Mouse (Mus musculus) forebrain, embryonic 13.5 days (tissue): ENCODE measurements around the gene Meis2. TPM values are rescaled to one million over a fixed set of nuclear protein-coding genes. Genes with fewer than 3 reads are reported as not detected.

Source experiments
- ATAC-seq: fragments of 200-750 bp; cut with Nextera tagmentation; 2 replicates; pipeline ENCODE4 v1.8.0; 2017
- H3K27ac ChIP-seq: fragments of 300-500 bp; sonication (generic); 2 replicates; pipeline ENCODE4 v1.5.1; 2015; ENCODE audit warnings: inconsistent platforms, mild to moderate bottlenecking, moderate library complexity
- H3K27me3 ChIP-seq: fragments of 300-500 bp; sonication (generic); 2 replicates; pipeline ENCODE4 v1.6.1; 2015; ENCODE audit warnings: mild to moderate bottlenecking, inconsistent platforms
- H3K36me3 ChIP-seq: fragments of 300-500 bp; sonication (generic); 2 replicates; pipeline ENCODE4 v1.6.1; 2015; ENCODE audit warnings: mild to moderate bottlenecking, inconsistent platforms; ENCODE audit not compliant: poor library complexity, severe bottlenecking
- H3K4me1 ChIP-seq: fragments of 300-500 bp; sonication (generic); 2 replicates; pipeline ENCODE4 v1.6.1; 2015; ENCODE audit warnings: inconsistent platforms
- H3K4me2 ChIP-seq: fragments of 300-500 bp; sonication (generic); 2 replicates; pipeline ENCODE4 v1.6.1; 2015; ENCODE audit warnings: inconsistent platforms, mild to moderate bottlenecking, moderate library complexity
- H3K4me3 ChIP-seq: fragments of 300-500 bp; sonication (generic); 2 replicates; pipeline ENCODE4 v1.5.1; 2015; ENCODE audit warnings: mild to moderate bottlenecking, inconsistent platforms
- H3K9ac ChIP-seq: fragments of 300-500 bp; sonication (generic); 2 replicates; pipeline ENCODE4 v1.6.1; 2015; ENCODE audit warnings: mild to moderate bottlenecking, inconsistent platforms
- H3K9me3 ChIP-seq: fragments of 300-500 bp; sonication (generic); replicated peaks from 2 replicates; pipeline ENCODE4 v1.6.1; 2016; ENCODE audit warnings: inconsistent platforms
- WGBS: fragments of 180-500 bp; shearing (Covaris S2); methylation state at CpG from one replicate; pipeline ENCODE4 v1.1.7; 2015; 5-methylcytosine and 5-hydroxymethylcytosine counted together
- polyA plus RNA-seq: library from polyadenylated mRNA; unstranded; fragments of >200 nt; fragmentation: Nextera tagmentation; extraction: Ambion mirVana; gene quantifications from 2 replicates; pipeline ENCODE4 v1.2.1, GENCODE M21; 2015

Gene Meis2
- polyA plus RNA-seq, 1 experiment from 2014 or later: 130 TPM

- Histone ChIP-seq H3K27me3 (0 out of 2 replicates have a peak, but pooled peaks cover 3% of the 10 kb centered on the region), H3K4me1 (0 out of 2 replicates have a peak, but pooled peaks cover 8% of the 10 kb centered on the region), H3K9me3 (no peaks in the 10 kb centered on the region), H3K36me3 (no peaks in the 10 kb centered on the region; the same call in 1 of the 2 replicates), H3K9ac (peak overlapping the region; percentile 95), H3K27ac (peak overlapping the region; percentile 98), H3K4me2 (peak overlapping the region; percentile 86), H3K4me3 (peak overlapping the region; percentile 91)
- WGBS: under 1% methylated on average over 35 of the region's 36 CpGs
- ATAC-seq: peak; percentile 32
Measured at GRCm38 (mm10) chr2:116066057-116066941, 660 bp upstream of the Meis2 start.

- Histone ChIP-seq H3K4me2 (peak overlapping the region; percentile 86), H3K27me3 (no peaks in the 10 kb centered on the region), H3K9ac (peak overlapping the region; percentile 100), H3K9me3 (no peaks in the 10 kb centered on the region), H3K27ac (peak overlapping the region; percentile 98), H3K36me3 (peaks cover 11% of the 10 kb centered on the region; the same call in 1 of the 2 replicates), H3K4me1 (peaks cover 16% of the 10 kb centered on the region), H3K4me3 (peak overlapping the region; percentile 91)
- WGBS: under 1% methylated on average over 10 of the region's 10 CpGs
- ATAC-seq: no peak
Measured at GRCm38 (mm10) chr2:116065057-116065456, 582 bp downstream of the Meis2 start.

GRCm38 (mm10) chr2:116064521-116064920 is 1.1 kb downstream of the Meis2 start:
- Histone ChIP-seq H3K4me3 (peak overlapping the region; percentile 91), H3K27me3 (no peaks in the 10 kb centered on the region), H3K36me3 (peaks cover 14% of the 10 kb centered on the region; the same call in 1 of the 2 replicates), H3K4me1 (peaks cover 19% of the 10 kb centered on the region), H3K9ac (peak overlapping the region; percentile 100), H3K9me3 (no peaks in the 10 kb centered on the region), H3K4me2 (peak overlapping the region; percentile 86), H3K27ac (peak overlapping the region; percentile 98)
- under 1% methylated on average over 20 of the region's 20 CpGs for WGBS
- ATAC-seq: no peak

- 0% methylated on average over 37 of the region's 37 CpGs for WGBS
- H3K4me1 ChIP-seq: peaks cover 25% of the 10 kb centered on the region
- peak overlapping the region; percentile 91 for H3K4me3 ChIP-seq
- peak overlapping the region; percentile 86 for H3K4me2 ChIP-seq
- no peak for ATAC-seq
- peaks cover 20% of the 10 kb centered on the region for H3K36me3 ChIP-seq
- H3K27ac ChIP-seq: peak overlapping the region; percentile 98
- H3K9ac ChIP-seq: peak overlapping the region; percentile 100
- no peaks in the 10 kb centered on the region for H3K9me3 ChIP-seq
- no peaks in the 10 kb centered on the region for H3K27me3 ChIP-seq
Measured at GRCm38 (mm10) chr2:116063819-116064293, 1.8 kb downstream of the Meis2 start.

GRCm38 (mm10) chr2:116062761-116063441 is 2.7 kb downstream of the Meis2 start:
- under 1% methylated on average over 36 of the region's 36 CpGs for WGBS
- no peak for ATAC-seq
- Histone ChIP-seq H3K27ac (peak overlapping the region; percentile 98), H3K9ac (peak overlapping the region; percentile 100), H3K36me3 (peaks cover 29% of the 10 kb centered on the region), H3K4me3 (peak overlapping the region; percentile 91), H3K27me3 (0 out of 2 replicates have a peak, but pooled peaks cover 3% of the 10 kb centered on the region), H3K4me1 (peaks cover 34% of the 10 kb centered on the region), H3K4me2 (peak overlapping the region; percentile 86), H3K9me3 (no peaks in the 10 kb centered on the region)

GRCm38 (mm10) chr2:116062251-116062651 is 3.4 kb downstream of the Meis2 start:
- Histone ChIP-seq H3K9me3 (no peaks in the 10 kb centered on the region), H3K4me1 (peaks cover 40% of the 10 kb centered on the region), H3K4me3 (peak overlapping the region; percentile 91), H3K4me2 (peak overlapping the region; percentile 86), H3K9ac (peak overlapping the region; percentile 100), H3K36me3 (peaks cover 35% of the 10 kb centered on the region), H3K27me3 (0 out of 2 replicates have a peak, but pooled peaks cover 3% of the 10 kb centered on the region), H3K27ac (peak overlapping the region; percentile 98)
- 1% methylated on average over 20 of the region's 20 CpGs for WGBS
- ATAC-seq: no peak

GRCm38 (mm10) chr2:116061401-116062021 is 4.1 kb downstream of the Meis2 start:
- Histone ChIP-seq H3K27ac (peak overlapping the region; percentile 98), H3K4me2 (peak overlapping the region; percentile 86), H3K36me3 (peaks cover 39% of the 10 kb centered on the region), H3K9me3 (no peaks in the 10 kb centered on the region), H3K4me3 (peak overlapping the region; percentile 91), H3K9ac (peak overlapping the region; percentile 100), H3K27me3 (0 out of 2 replicates have a peak, but pooled peaks cover 3% of the 10 kb centered on the region), H3K4me1 (peaks cover 47% of the 10 kb centered on the region)
- WGBS: under 1% methylated on average over 30 of the region's 30 CpGs
- ATAC-seq: no peak

GRCm38 (mm10) chr2:116060701-116061400 is 4.8 kb downstream of the Meis2 start:
- H3K27me3 ChIP-seq: 0 out of 2 replicates have a peak, but pooled peaks cover 3% of the 10 kb centered on the region
- H3K4me2 ChIP-seq: peak overlapping the region; percentile 86
- H3K4me1 ChIP-seq: peaks cover 50% of the 10 kb centered on the region
- peak overlapping the region; percentile 98 for H3K27ac ChIP-seq
- peak overlapping the region; percentile 91 for H3K4me3 ChIP-seq
- peaks cover 39% of the 10 kb centered on the region for H3K36me3 ChIP-seq
- WGBS: 4% methylated on average over 21 of the region's 21 CpGs
- peak overlapping the region; percentile 100 for H3K9ac ChIP-seq
- H3K9me3 ChIP-seq: no peaks in the 10 kb centered on the region
- no peak for ATAC-seq

GRCm38 (mm10) chr2:116060210-116060609 is 5.4 kb downstream of the Meis2 start:
- Histone ChIP-seq H3K4me1 (peaks cover 50% of the 10 kb centered on the region), H3K4me2 (peak overlapping the region; percentile 86), H3K27ac (peak overlapping the region; percentile 98), H3K9me3 (no peaks in the 10 kb centered on the region), H3K36me3 (peaks cover 39% of the 10 kb centered on the region), H3K4me3 (peak overlapping the region; percentile 91), H3K9ac (peak overlapping the region; percentile 100), H3K27me3 (0 out of 2 replicates have a peak, but pooled peaks cover 3% of the 10 kb centered on the region)
- WGBS: 3% methylated on average over 19 of the region's 19 CpGs
- no peak for ATAC-seq

GRCm38 (mm10) chr2:116059661-116060060 is 6.0 kb downstream of the Meis2 start:
- Histone ChIP-seq H3K27me3 (0 out of 2 replicates have a peak, but pooled peaks cover 3% of the 10 kb centered on the region), H3K27ac (peak overlapping the region; percentile 98), H3K9me3 (no peaks in the 10 kb centered on the region), H3K9ac (peak overlapping the region; percentile 100), H3K4me3 (peak overlapping the region; percentile 91), H3K36me3 (peaks cover 39% of the 10 kb centered on the region), H3K4me2 (peak overlapping the region; percentile 86), H3K4me1 (peaks cover 53% of the 10 kb centered on the region)
- ATAC-seq: peak; percentile 50
- 30% methylated on average over 1 of the region's 1 CpGs for WGBS

GRCm38 (mm10) chr2:116059066-116059465 is 6.6 kb downstream of the Meis2 start:
- peaks cover 56% of the 10 kb centered on the region for H3K4me1 ChIP-seq
- ATAC-seq: no peak
- H3K27me3 ChIP-seq: 0 out of 2 replicates have a peak, but pooled peaks cover 3% of the 10 kb centered on the region
- peak overlapping the region; percentile 100 for H3K9ac ChIP-seq
- 16% methylated on average over 3 of the region's 3 CpGs for WGBS
- peak overlapping the region; percentile 86 for H3K4me2 ChIP-seq
- peak overlapping the region; percentile 98 for H3K27ac ChIP-seq
- H3K9me3 ChIP-seq: no peaks in the 10 kb centered on the region
- peaks cover 39% of the 10 kb centered on the region for H3K36me3 ChIP-seq
- peak overlapping the region; percentile 91 for H3K4me3 ChIP-seq
